Mouse (Mus musculus) CH12.LX (cell line): ENCODE data around the gene Tmem186. TPM values are rescaled to one million over a fixed set of nuclear protein-coding genes. Genes with fewer than 3 reads are reported as not detected.

Experiments used
- DNase-seq: peaks from one replicate; pipeline ENCODE4 v3.0.0-alpha.2; 2013; ENCODE audit errors: extremely low read depth
- H3K27ac ChIP-seq: 2 replicates; pipeline ENCODE4 v1.5.1; 2012; ENCODE audit warnings: low read depth, mild to moderate bottlenecking, control low read depth, moderate library complexity; ENCODE audit not compliant: insufficient read depth
- H3K27me3 ChIP-seq: replicated peaks from 2 replicates; pipeline ENCODE3; 2012; ENCODE audit warnings: inconsistent platforms
- H3K36me3 ChIP-seq, 2 experiments: replicated peaks in 1 of 2; 2 replicates each; pipeline versions ENCODE3 to v1.6.1; 2012; ENCODE audit warnings: inconsistent platforms in 1 of 2, low read length in 1 of 2, mild to moderate bottlenecking in 1 of 2, mixed read lengths in 1 of 2, moderate library complexity in 1 of 2; ENCODE audit not compliant: control insufficient read depth in 1 of 2, insufficient read depth in 1 of 2
- H3K4me1 ChIP-seq, 2 experiments: 2 replicates each; pipeline ENCODE4 v1.6.1; 2012; ENCODE audit warnings: inconsistent platforms in 1 of 2, moderate library complexity in 1 of 2; ENCODE audit not compliant: insufficient read depth in 2 of 2, control insufficient read depth in 1 of 2
- H3K4me2 ChIP-seq: 2 replicates; pipeline ENCODE4 v1.6.1; 2012; ENCODE audit warnings: low read depth, mild to moderate bottlenecking, control low read depth; ENCODE audit not compliant: poor library complexity, insufficient read depth, severe bottlenecking
- H3K4me3 ChIP-seq, 3 experiments: fragments of 150-350 bp in 1 of 3; sonication (generic) in 1 of 3; replicated peaks in 1 of 3; 2 replicates each; pipeline versions ENCODE3 to v1.5.1; 2011 to 2012; ENCODE audit warnings: low read depth in 2 of 3, low read length in 2 of 3, mild to moderate bottlenecking in 2 of 3, moderate library complexity in 2 of 3, control low read depth in 1 of 3, improper control_type of control experiment in 1 of 3, inconsistent platforms in 1 of 3, mixed read lengths in 1 of 3; ENCODE audit not compliant: poor library complexity in 1 of 3
- H3K79me2 ChIP-seq: replicated peaks from 2 replicates; pipeline ENCODE4 v1.6.1; 2012; ENCODE audit warnings: mild to moderate bottlenecking, moderate library complexity; ENCODE audit not compliant: control insufficient read depth, poor library complexity, insufficient read depth, severe bottlenecking; ENCODE audit errors: extremely low read depth
- H3K9ac ChIP-seq: 2 replicates; pipeline ENCODE4 v1.6.1; 2012; ENCODE audit warnings: low read depth, mild to moderate bottlenecking, control low read depth, moderate library complexity; ENCODE audit not compliant: insufficient read depth
- H3K9me3 ChIP-seq: replicated peaks from 2 replicates; pipeline ENCODE3; 2012; ENCODE audit warnings: low read length, inconsistent platforms, mixed read lengths
- BHLHE40 ChIP-seq: IDR thresholded peaks from 2 replicates; pipeline ENCODE4 v1.6.1; 2011; ENCODE audit warnings: mild to moderate bottlenecking, low read depth, low read length, improper control_type of control experiment
- CHD1 ChIP-seq: IDR thresholded peaks from 2 replicates; pipeline ENCODE4 v1.6.1; 2012; ENCODE audit warnings: low read depth, low read length, improper control_type of control experiment, inconsistent platforms
- CHD2 ChIP-seq: IDR thresholded peaks from 2 replicates; pipeline ENCODE4 v1.6.1; 2011; ENCODE audit warnings: low read length, improper control_type of control experiment
- EP300 ChIP-seq: IDR thresholded peaks from 2 replicates; pipeline ENCODE4 v1.6.1; 2011; ENCODE audit warnings: low read length, improper control_type of control experiment
- ETS1 ChIP-seq: conservative IDR thresholded peaks from 2 replicates; pipeline ENCODE4 v1.6.1; 2012; ENCODE audit warnings: low read depth, mild to moderate bottlenecking, inconsistent platforms, low read length, improper control_type of control experiment, moderate library complexity
- GABPA ChIP-seq: IDR thresholded peaks from 2 replicates; pipeline ENCODE4 v1.6.1; 2012; ENCODE audit warnings: low read depth, low read length, improper control_type of control experiment, inconsistent platforms; ENCODE audit not compliant: insufficient replicate concordance
- IRF4 ChIP-seq: IDR thresholded peaks from 2 replicates; pipeline ENCODE4 v1.6.1; 2014; ENCODE audit warnings: low read depth, mild to moderate bottlenecking, inconsistent platforms, low read length, improper control_type of control experiment
- JUN ChIP-seq: IDR thresholded peaks from 2 replicates; pipeline ENCODE4 v1.6.1; 2011; ENCODE audit warnings: low read depth, mild to moderate bottlenecking, low read length, improper control_type of control experiment, moderate library complexity; ENCODE audit not compliant: insufficient read depth
- JUND ChIP-seq: conservative IDR thresholded peaks from 2 replicates; pipeline ENCODE4 v1.6.1; 2011; ENCODE audit warnings: low read depth, low read length, improper control_type of control experiment
- MAFK ChIP-seq: IDR thresholded peaks from 2 replicates; pipeline ENCODE4 v1.6.1; 2011; ENCODE audit warnings: low read length, improper control_type of control experiment; ENCODE audit not compliant: insufficient replicate concordance
- MAX ChIP-seq: IDR thresholded peaks from 2 replicates; pipeline ENCODE4 v1.6.1; 2011; ENCODE audit warnings: low read length, improper control_type of control experiment
- MEF2A ChIP-seq: IDR thresholded peaks from 2 replicates; pipeline ENCODE4 v1.6.1; 2014; ENCODE audit warnings: low read depth, mild to moderate bottlenecking, inconsistent platforms, low read length, improper control_type of control experiment, borderline replicate concordance
- NELFE ChIP-seq: IDR thresholded peaks from 2 replicates; pipeline ENCODE4 v1.6.1; 2011; ENCODE audit warnings: low read depth, low read length, improper control_type of control experiment
- NRF1 ChIP-seq: IDR thresholded peaks from 2 replicates; pipeline ENCODE4 v1.6.1; 2014; ENCODE audit warnings: low read depth, mild to moderate bottlenecking, inconsistent platforms, low read length, improper control_type of control experiment, moderate library complexity
- PAX5 ChIP-seq: IDR thresholded peaks from 2 replicates; pipeline ENCODE4 v1.6.1; 2012; ENCODE audit warnings: low read length, inconsistent platforms, mixed read lengths
- POLR2A ChIP-seq: IDR thresholded peaks from 2 replicates; pipeline ENCODE4 v1.6.1; 2011; ENCODE audit warnings: low read depth, mild to moderate bottlenecking, improper control_type of control experiment, low read length
- POLR2AphosphoS2 ChIP-seq: IDR thresholded peaks from 2 replicates; pipeline ENCODE4 v1.6.1; 2011; ENCODE audit warnings: low read depth, low read length, improper control_type of control experiment
- USF1 ChIP-seq: IDR thresholded peaks from 2 replicates; pipeline ENCODE4 v1.6.1; 2014; ENCODE audit warnings: low read depth, mild to moderate bottlenecking, inconsistent platforms, low read length, improper control_type of control experiment
- USF2 ChIP-seq: conservative IDR thresholded peaks from 2 replicates; pipeline ENCODE4 v1.6.1; 2011; ENCODE audit warnings: low read depth, low read length, improper control_type of control experiment
- ZC3H11A ChIP-seq: IDR thresholded peaks from 2 replicates; pipeline ENCODE4 v1.6.1; 2012; ENCODE audit warnings: low read depth, mild to moderate bottlenecking, inconsistent platforms, low read length, improper control_type of control experiment
- dilution Hi-C: fragments of 300-500 bp; cut with MboI; formaldehyde crosslinking; loops from 2 replicates; pipeline ENCODE4 v1.14.3; 2020; ENCODE audit warnings: low sequenced_read_pairs; ENCODE audit not compliant: extremely low pct_unique_long_range_greater_than_20kb, extremely low pct_ligation_motif_present
- in situ Hi-C: fragments of 300-500 bp; cut with MboI; formaldehyde crosslinking; loops from 3 replicates; pipeline ENCODE4 v1.14.3; 2019; ENCODE audit warnings: low sequenced_read_pairs, low pct_ligation_motif_present, low pct_unique_long_range_greater_than_20kb, mixed read lengths
- polyA plus RNA-seq: library from polyadenylated mRNA; unstranded; fragments of >175 nt; gene quantifications from 2 replicates; pipeline ENCODE4 v1.2.1, GENCODE M21; 2012; ENCODE audit warnings: low read depth; ENCODE audit not compliant: insufficient read length
- total RNA-seq, 2 experiments: library from RNA; depleted of rRNA; stranded (reverse); fragments of 300-350 nt in 1 of 2; fragments of >200 nt in 1 of 2; gene quantifications; 2 replicates each; pipeline ENCODE4 v1.2.3; 2012 to 2014

Gene Tmem186
- total and polyA plus RNA-seq, 3 experiments: 19.7 to 22.2 (median 21.9) TPM

DNA sequence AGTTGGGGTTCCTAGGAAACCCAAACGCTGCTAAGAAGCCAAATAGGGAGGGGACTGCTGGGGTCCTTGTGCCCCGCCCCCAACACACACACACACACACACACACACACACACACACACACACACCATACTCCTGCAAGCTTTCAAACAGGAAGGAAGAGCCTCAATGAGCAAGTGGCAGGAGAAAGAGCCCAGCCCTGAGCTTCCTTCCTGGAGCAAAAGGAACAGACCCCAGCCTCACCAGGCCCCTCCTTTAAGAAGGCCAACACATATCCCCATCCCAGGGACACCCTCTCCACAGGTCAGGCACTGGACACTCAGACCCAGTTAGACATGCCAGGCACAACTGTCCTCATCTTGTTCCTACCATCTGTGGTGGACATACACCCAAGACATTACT is 25.5 kb upstream of the Tmem186 start:
- H3K4me3 ChIP-seq: no peak overlapping the region
- DNase-seq: no peak
- TF ChIP-seq USF1 (no peak), ETS1 (no peak)
- peaks cover 50 to 83% of the 10 kb centered on the region in 2 experiments for H3K36me3 ChIP-seq
- no peak overlapping the region for H3K27ac ChIP-seq
- peaks cover 14 to 23% of the 10 kb centered on the region in 2 experiments; a peak in 3 of 4 replicates for H3K4me1 ChIP-seq
- in situ Hi-C loops (no loop called here), dilution Hi-C loops (no loop called here)
- no peaks in the 10 kb centered on the region for H3K9me3 ChIP-seq
- no peak overlapping the region for H3K4me2 ChIP-seq
- H3K9ac ChIP-seq: no peak overlapping the region
- no peaks in the 10 kb centered on the region for H3K79me2 ChIP-seq
- H3K27me3 ChIP-seq: no peaks in the 10 kb centered on the region

GRCm38 (mm10) chr16:8658764-8659163 is 21.3 kb upstream of the Tmem186 start:
- H3K9me3 ChIP-seq: no peaks in the 10 kb centered on the region
- in situ Hi-C loops (no loop called here), dilution Hi-C loops (no loop called here)
- H3K27me3 ChIP-seq: no peaks in the 10 kb centered on the region
- no peak overlapping the region for H3K27ac ChIP-seq
- H3K4me3 ChIP-seq: no peak overlapping the region
- H3K36me3 ChIP-seq: peaks cover 84 to 95% of the 10 kb centered on the region in 2 experiments
- no peak overlapping the region for H3K4me2 ChIP-seq
- H3K79me2 ChIP-seq: no peaks in the 10 kb centered on the region
- H3K4me1 ChIP-seq: no peaks in the 10 kb centered on the region
- DNase-seq: no peak
- no peak overlapping the region for H3K9ac ChIP-seq
- no peak for TF ChIP-seq JUN
- no peak for TF ChIP-seq NRF1
- no peak for TF ChIP-seq NELFE
- no peak for TF ChIP-seq CHD1
- TF ChIP-seq ETS1: no peak
- TF ChIP-seq POLR2AphosphoS2: no peak; the same call in 1 of the 2 replicates
- TF ChIP-seq USF2: no peak
- TF ChIP-seq EP300: no peak
- TF ChIP-seq ZC3H11A: no peak
- no peak for TF ChIP-seq CHD2
- no peak for TF ChIP-seq USF1
- no peak for TF ChIP-seq JUND
- TF ChIP-seq PAX5: no peak
- no peak for TF ChIP-seq IRF4
- TF ChIP-seq BHLHE40: no peak

DNA sequence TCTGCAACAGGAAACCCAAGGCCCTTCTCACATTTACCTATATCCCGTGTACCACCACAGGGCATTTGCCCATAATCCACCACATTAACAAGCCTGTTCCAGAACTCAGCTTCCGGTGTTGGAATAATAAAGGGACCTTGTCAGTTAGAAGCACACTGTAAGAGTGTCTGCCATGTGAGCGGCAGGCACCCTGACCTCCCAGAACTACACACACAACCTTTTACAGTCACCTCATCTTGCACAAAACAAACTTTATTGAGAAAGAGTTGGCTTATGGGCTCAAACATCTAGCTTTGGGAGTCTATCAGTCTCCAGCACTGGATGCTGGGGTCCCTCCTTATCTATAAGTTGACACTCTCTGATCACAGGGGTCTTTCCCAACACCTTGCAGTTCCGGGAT is 20.8 kb upstream of the Tmem186 start:
- peaks cover 84 to 95% of the 10 kb centered on the region in 2 experiments for H3K36me3 ChIP-seq
- no peak for TF ChIP-seq POLR2A
- TF ChIP-seq GABPA: no peak
- TF ChIP-seq POLR2AphosphoS2: peak; percentile 29; the same call in 1 of the 2 replicates
- TF ChIP-seq MAFK: no peak
- no peak for TF ChIP-seq MAX
- peak; percentile 45; the same call in 1 of the 2 replicates for TF ChIP-seq CHD2
- TF ChIP-seq USF2: no peak
- no peak for TF ChIP-seq MEF2A
- TF ChIP-seq, all 38 proteins: peak for 2
- H3K4me3 ChIP-seq: no peak overlapping the region
- H3K79me2 ChIP-seq: no peaks in the 10 kb centered on the region
- no peaks in the 10 kb centered on the region for H3K9me3 ChIP-seq
- H3K27me3 ChIP-seq: no peaks in the 10 kb centered on the region
- in situ Hi-C loops (no loop called here), dilution Hi-C loops (no loop called here)
- no peak overlapping the region for H3K27ac ChIP-seq
- H3K9ac ChIP-seq: no peak overlapping the region
- no peaks in the 10 kb centered on the region for H3K4me1 ChIP-seq
- no peak overlapping the region for H3K4me2 ChIP-seq
- no peak for DNase-seq
